Mouse (Mus musculus) CH12.LX (cell line): ENCODE measurements around the gene Wdr24. TPM values are rescaled to one million over a fixed set of nuclear protein-coding genes. Genes with fewer than 3 reads are reported as not detected.

ENCODE experiments used
- DNase-seq: peaks from one replicate; pipeline ENCODE4 v3.0.0-alpha.2; 2013; ENCODE audit errors: extremely low read depth
- H3K27ac ChIP-seq: 2 replicates; pipeline ENCODE4 v1.5.1; 2012; ENCODE audit warnings: low read depth, mild to moderate bottlenecking, control low read depth, moderate library complexity; ENCODE audit not compliant: insufficient read depth
- H3K27me3 ChIP-seq: replicated peaks from 2 replicates; pipeline ENCODE3; 2012; ENCODE audit warnings: inconsistent platforms
- H3K36me3 ChIP-seq, 2 experiments: replicated peaks in 1 of 2; 2 replicates each; pipeline versions ENCODE3 to v1.6.1; 2012; ENCODE audit warnings: inconsistent platforms in 1 of 2, low read length in 1 of 2, mild to moderate bottlenecking in 1 of 2, mixed read lengths in 1 of 2, moderate library complexity in 1 of 2; ENCODE audit not compliant: control insufficient read depth in 1 of 2, insufficient read depth in 1 of 2
- H3K4me1 ChIP-seq, 2 experiments: 2 replicates each; pipeline ENCODE4 v1.6.1; 2012; ENCODE audit warnings: inconsistent platforms in 1 of 2, moderate library complexity in 1 of 2; ENCODE audit not compliant: insufficient read depth in 2 of 2, control insufficient read depth in 1 of 2
- H3K4me2 ChIP-seq: 2 replicates; pipeline ENCODE4 v1.6.1; 2012; ENCODE audit warnings: low read depth, mild to moderate bottlenecking, control low read depth; ENCODE audit not compliant: poor library complexity, insufficient read depth, severe bottlenecking
- H3K4me3 ChIP-seq, 3 experiments: fragments of 150-350 bp in 1 of 3; sonication (generic) in 1 of 3; replicated peaks in 1 of 3; 2 replicates each; pipeline versions ENCODE3 to v1.5.1; 2011 to 2012; ENCODE audit warnings: low read depth in 2 of 3, low read length in 2 of 3, mild to moderate bottlenecking in 2 of 3, moderate library complexity in 2 of 3, control low read depth in 1 of 3, improper control_type of control experiment in 1 of 3, inconsistent platforms in 1 of 3, mixed read lengths in 1 of 3; ENCODE audit not compliant: poor library complexity in 1 of 3
- H3K79me2 ChIP-seq: replicated peaks from 2 replicates; pipeline ENCODE4 v1.6.1; 2012; ENCODE audit warnings: mild to moderate bottlenecking, moderate library complexity; ENCODE audit not compliant: control insufficient read depth, poor library complexity, insufficient read depth, severe bottlenecking; ENCODE audit errors: extremely low read depth
- H3K9ac ChIP-seq: 2 replicates; pipeline ENCODE4 v1.6.1; 2012; ENCODE audit warnings: low read depth, mild to moderate bottlenecking, control low read depth, moderate library complexity; ENCODE audit not compliant: insufficient read depth
- H3K9me3 ChIP-seq: replicated peaks from 2 replicates; pipeline ENCODE3; 2012; ENCODE audit warnings: low read length, inconsistent platforms, mixed read lengths
- CHD1 ChIP-seq: IDR thresholded peaks from 2 replicates; pipeline ENCODE4 v1.6.1; 2012; ENCODE audit warnings: low read depth, low read length, improper control_type of control experiment, inconsistent platforms
- CHD2 ChIP-seq: IDR thresholded peaks from 2 replicates; pipeline ENCODE4 v1.6.1; 2011; ENCODE audit warnings: low read length, improper control_type of control experiment
- E2F4 ChIP-seq: IDR thresholded peaks from 2 replicates; pipeline ENCODE4 v1.6.1; 2011; ENCODE audit warnings: low read depth, low read length, improper control_type of control experiment; ENCODE audit not compliant: insufficient replicate concordance
- ELF1 ChIP-seq: IDR thresholded peaks from 2 replicates; pipeline ENCODE4 v1.6.1; 2014; ENCODE audit warnings: low read depth, mild to moderate bottlenecking, inconsistent platforms, low read length, improper control_type of control experiment
- EP300 ChIP-seq: IDR thresholded peaks from 2 replicates; pipeline ENCODE4 v1.6.1; 2011; ENCODE audit warnings: low read length, improper control_type of control experiment
- IRF4 ChIP-seq: IDR thresholded peaks from 2 replicates; pipeline ENCODE4 v1.6.1; 2014; ENCODE audit warnings: low read depth, mild to moderate bottlenecking, inconsistent platforms, low read length, improper control_type of control experiment
- KAT2A ChIP-seq: IDR thresholded peaks from 2 replicates; pipeline ENCODE4 v1.6.1; 2012; ENCODE audit warnings: low read length, improper control_type of control experiment, inconsistent platforms; ENCODE audit not compliant: insufficient replicate concordance
- MAFK ChIP-seq: IDR thresholded peaks from 2 replicates; pipeline ENCODE4 v1.6.1; 2011; ENCODE audit warnings: low read length, improper control_type of control experiment; ENCODE audit not compliant: insufficient replicate concordance
- MAX ChIP-seq: IDR thresholded peaks from 2 replicates; pipeline ENCODE4 v1.6.1; 2011; ENCODE audit warnings: low read length, improper control_type of control experiment
- MAZ ChIP-seq: IDR thresholded peaks from 2 replicates; pipeline ENCODE4 v1.6.1; 2012; ENCODE audit warnings: low read depth, mild to moderate bottlenecking, inconsistent platforms, low read length, improper control_type of control experiment, moderate library complexity
- MEF2A ChIP-seq: IDR thresholded peaks from 2 replicates; pipeline ENCODE4 v1.6.1; 2014; ENCODE audit warnings: low read depth, mild to moderate bottlenecking, inconsistent platforms, low read length, improper control_type of control experiment, borderline replicate concordance
- MXI1 ChIP-seq: IDR thresholded peaks from 2 replicates; pipeline ENCODE4 v1.6.1; 2011; ENCODE audit warnings: mild to moderate bottlenecking, low read depth, low read length, improper control_type of control experiment
- NELFE ChIP-seq: IDR thresholded peaks from 2 replicates; pipeline ENCODE4 v1.6.1; 2011; ENCODE audit warnings: low read depth, low read length, improper control_type of control experiment
- NRF1 ChIP-seq: IDR thresholded peaks from 2 replicates; pipeline ENCODE4 v1.6.1; 2014; ENCODE audit warnings: low read depth, mild to moderate bottlenecking, inconsistent platforms, low read length, improper control_type of control experiment, moderate library complexity
- PAX5 ChIP-seq: IDR thresholded peaks from 2 replicates; pipeline ENCODE4 v1.6.1; 2012; ENCODE audit warnings: low read length, inconsistent platforms, mixed read lengths
- POLR2A ChIP-seq: IDR thresholded peaks from 2 replicates; pipeline ENCODE4 v1.6.1; 2011; ENCODE audit warnings: low read depth, mild to moderate bottlenecking, improper control_type of control experiment, low read length
- RCOR1 ChIP-seq: conservative IDR thresholded peaks from 2 replicates; pipeline ENCODE4 v1.6.1; 2012; ENCODE audit warnings: low read depth, mild to moderate bottlenecking, inconsistent platforms, low read length, improper control_type of control experiment
- TBP ChIP-seq: conservative IDR thresholded peaks from 2 replicates; pipeline ENCODE4 v1.6.1; 2011; ENCODE audit warnings: low read depth, low read length, improper control_type of control experiment
- TCF12 ChIP-seq: IDR thresholded peaks from 2 replicates; pipeline ENCODE4 v1.6.1; 2014; ENCODE audit warnings: low read depth, mild to moderate bottlenecking, inconsistent platforms, low read length, improper control_type of control experiment
- UBTF ChIP-seq: IDR thresholded peaks from 2 replicates; pipeline ENCODE4 v1.6.1; 2012; ENCODE audit warnings: low read depth, mild to moderate bottlenecking, inconsistent platforms, low read length, improper control_type of control experiment, moderate library complexity
- USF1 ChIP-seq: IDR thresholded peaks from 2 replicates; pipeline ENCODE4 v1.6.1; 2014; ENCODE audit warnings: low read depth, mild to moderate bottlenecking, inconsistent platforms, low read length, improper control_type of control experiment
- ZC3H11A ChIP-seq: IDR thresholded peaks from 2 replicates; pipeline ENCODE4 v1.6.1; 2012; ENCODE audit warnings: low read depth, mild to moderate bottlenecking, inconsistent platforms, low read length, improper control_type of control experiment
- ZMIZ1 ChIP-seq: IDR thresholded peaks from 2 replicates; pipeline ENCODE4 v1.6.1; 2012; ENCODE audit warnings: low read depth, mild to moderate bottlenecking, inconsistent platforms, low read length, improper control_type of control experiment
- dilution Hi-C: fragments of 300-500 bp; cut with MboI; formaldehyde crosslinking; loops from 2 replicates; pipeline ENCODE4 v1.14.3; 2020; ENCODE audit warnings: low sequenced_read_pairs; ENCODE audit not compliant: extremely low pct_unique_long_range_greater_than_20kb, extremely low pct_ligation_motif_present
- in situ Hi-C: fragments of 300-500 bp; cut with MboI; formaldehyde crosslinking; loops from 3 replicates; pipeline ENCODE4 v1.14.3; 2019; ENCODE audit warnings: low sequenced_read_pairs, low pct_ligation_motif_present, low pct_unique_long_range_greater_than_20kb, mixed read lengths
- polyA plus RNA-seq: library from polyadenylated mRNA; unstranded; fragments of >175 nt; gene quantifications from 2 replicates; pipeline ENCODE4 v1.2.1, GENCODE M21; 2012; ENCODE audit warnings: low read depth; ENCODE audit not compliant: insufficient read length
- total RNA-seq, 2 experiments: library from RNA; depleted of rRNA; stranded (reverse); fragments of 300-350 nt in 1 of 2; fragments of >200 nt in 1 of 2; gene quantifications; 2 replicates each; pipeline ENCODE4 v1.2.3; 2012 to 2014

Wdr24 gene
- total and polyA plus RNA-seq, 3 experiments = 20.4 to 28.6 (median 20.9) TPM

GRCm38 (mm10) chr17:25860832-25861703 lies 37.6 kb downstream of the Wdr24 start, which contains the start of gene Wdr90 (continued):
- TF ChIP-seq NRF1 (peak; percentile 54; the same call in 1 of the 2 replicates), IRF4 (no peak), RCOR1 (no peak), UBTF (0 out of 2 replicates have a peak, but pooled peaks have one; percentile 25), MAFK (no peak), ZMIZ1 (peak; percentile 44; the same call in 1 of the 2 replicates), EP300 (no peak), ELF1 (peak; percentile 76; the same call in 1 of the 2 replicates), TBP (no peak; the same call in 1 of the 2 replicates), KAT2A (no peak), USF1 (no peak), E2F4 (peak; percentile 71; the same call in 1 of the 2 replicates), MXI1 (peak; percentile 99)
- TF ChIP-seq, all 38 proteins: peak for 12

DNA sequence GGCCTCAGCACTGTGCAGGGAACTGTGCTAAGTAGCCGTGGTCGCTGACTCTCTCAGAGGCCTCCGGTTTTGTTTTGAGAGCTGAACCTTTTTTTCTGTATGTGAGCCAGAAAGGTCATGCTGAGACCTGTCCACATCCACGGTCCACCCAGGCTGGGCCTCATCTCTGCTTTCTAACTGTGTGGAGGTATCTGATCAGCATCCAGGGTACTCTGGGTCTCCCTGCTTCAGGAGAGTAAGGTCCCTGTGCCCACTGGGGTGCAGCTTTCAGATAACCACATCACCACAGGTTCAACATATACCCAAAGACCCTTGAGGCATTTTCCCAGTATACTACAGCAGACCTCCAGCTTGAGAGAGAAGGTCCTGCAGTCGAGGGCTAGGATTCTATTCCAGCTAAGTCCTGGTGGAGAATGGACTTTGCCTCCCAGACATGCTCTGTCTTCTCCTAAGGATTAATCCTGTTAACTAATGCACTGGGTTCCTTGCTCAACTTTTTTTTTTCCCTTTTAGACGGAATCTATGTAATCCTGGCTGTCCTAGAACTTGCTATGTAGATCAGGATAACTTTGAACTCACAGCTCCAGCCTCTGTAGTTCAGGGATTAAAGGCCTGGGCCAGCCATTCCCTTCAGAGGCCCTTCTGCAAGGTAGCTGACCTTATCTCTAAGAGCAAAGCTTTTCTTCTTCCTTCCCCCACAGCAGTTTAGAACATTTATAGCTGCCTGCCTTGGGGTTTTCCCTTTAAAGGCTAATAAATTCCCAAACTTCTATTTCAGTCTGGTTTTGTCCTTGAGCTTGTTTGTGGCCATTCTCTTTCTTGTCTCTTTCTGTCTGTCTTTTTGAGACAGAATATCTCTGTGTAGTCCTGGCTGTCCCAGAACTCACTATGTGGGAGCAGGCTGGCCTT lies 38.5 kb downstream of the Wdr24 start:
- Histone ChIP-seq H3K9me3 (no peaks in the 10 kb centered on the region), H3K9ac (peak overlapping the region; percentile 78), H3K27ac (peak overlapping the region; percentile 38), H3K36me3 (peaks cover 4 to 15% of the 10 kb centered on the region in 2 experiments), H3K79me2 (no peaks in the 10 kb centered on the region), H3K4me2 (peak overlapping the region; percentile 64), H3K4me1 (peaks cover 9 to 25% of the 10 kb centered on the region in 2 experiments), H3K4me3 (peak overlapping the region; percentile 70 to 86 (median 80)), H3K27me3 (peaks cover 21% of the 10 kb centered on the region)
- in situ Hi-C loops (no loop called here), dilution Hi-C loops (no loop called here)
- TF ChIP-seq CHD1 (peak; percentile 90; the same call in 1 of the 2 replicates), EP300 (0 out of 2 replicates have a peak, but pooled peaks have one; percentile 24), MAX (0 out of 2 replicates have a peak, but pooled peaks have one; percentile 18), MAZ (0 out of 2 replicates have a peak, but pooled peaks have one; percentile 25), ZC3H11A (no peak), IRF4 (0 out of 2 replicates have a peak, but pooled peaks have one; percentile 25), NELFE (no peak), MAFK (no peak), TBP (0 out of 2 replicates have a peak, but pooled peaks have one; percentile 18), CHD2 (peak; percentile 33; the same call in 1 of the 2 replicates), MEF2A (peak; percentile 68; the same call in 1 of the 2 replicates), TCF12 (0 out of 2 replicates have a peak, but pooled peaks have one; percentile 30), POLR2A (no peak), PAX5 (no peak)
- DNase-seq = no peak
